Mouse (Mus musculus) left cerebral cortex, postnatal 4 days (tissue): ENCODE data around the gene Hnrnph3. TPM values are rescaled to one million over a fixed set of nuclear protein-coding genes. Genes with fewer than 3 reads are reported as not detected.

Experiments used
- DNase-seq: peaks from one replicate; pipeline ENCODE4 v3.0.0-alpha.2; 2022
- intact Hi-C: fragments of 180-260 bp; cut with DNase I; formaldehyde crosslinking; loops from one replicate; pipeline ENCODE4 v1.15.1; 2025
- total RNA-seq, 2 experiments: library from RNA; stranded (reverse); gene quantifications; 2 replicates each; pipeline ENCODE4 v1.2.3; 2021

Hnrnph3 gene
- total RNA-seq, 2 experiments from 2014 or later: 62.6 to 68.1 TPM

DNA sequence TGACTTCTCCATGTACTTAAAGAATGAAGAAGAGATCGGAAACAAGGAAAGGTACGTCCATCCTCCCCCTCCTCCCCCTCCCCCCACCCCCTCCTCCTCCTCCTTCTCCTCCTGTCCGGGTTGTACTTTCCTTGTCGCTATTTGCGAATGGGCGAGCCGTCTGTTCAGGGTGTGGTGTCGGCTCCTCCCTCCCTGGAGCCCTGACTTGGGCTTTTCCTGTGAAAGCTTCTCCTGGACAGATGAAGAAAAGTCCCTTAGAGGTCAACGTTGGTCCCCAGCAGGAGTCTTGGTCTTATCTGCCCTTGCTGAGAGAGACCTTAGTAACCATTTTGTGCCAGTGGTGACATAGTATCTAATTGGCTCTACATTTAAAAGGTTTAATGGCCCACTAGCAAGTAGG, 30.0 kb downstream of the Hnrnph3 start:
- intact Hi-C loops: no loop called here
- DNase-seq: no peak

DNA sequence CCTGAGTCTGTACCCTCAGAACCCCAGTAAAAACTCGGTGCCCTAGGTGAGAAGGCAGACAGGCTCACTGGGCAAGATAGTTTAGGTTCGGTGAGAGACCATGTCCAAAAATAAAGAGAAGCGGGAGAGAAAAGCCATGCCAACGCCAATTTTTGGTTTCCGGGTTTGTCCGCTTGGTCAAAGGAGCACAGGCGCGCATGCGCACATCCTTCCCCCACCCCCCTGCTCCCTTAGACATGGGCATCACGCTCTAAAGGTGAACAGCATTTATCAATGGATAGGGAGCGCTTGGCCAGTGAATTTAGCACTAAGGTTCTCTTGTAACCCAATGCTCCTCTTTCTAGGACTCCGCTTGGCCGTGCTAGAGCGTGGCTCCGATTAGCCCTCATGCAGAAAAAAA, 33.4 kb downstream of the Hnrnph3 start:
- no peak for DNase-seq
- intact Hi-C loops: no loop called here

GRCm38 (mm10) chr10:62987341-62987740, 36.7 kb downstream of the Hnrnph3 start:
- peak; percentile 42 for DNase-seq
- intact Hi-C loops: no loop called here

- no peak for DNase-seq
- intact Hi-C loops: no loop called here
Measured at GRCm38 (mm10) chr10:62984495-62984894, 39.5 kb downstream of the Hnrnph3 start.

- intact Hi-C loops: no loop called here
- no peak for DNase-seq
Measured at GRCm38 (mm10) chr10:62984072-62984471, 39.9 kb downstream of the Hnrnph3 start.

DNA sequence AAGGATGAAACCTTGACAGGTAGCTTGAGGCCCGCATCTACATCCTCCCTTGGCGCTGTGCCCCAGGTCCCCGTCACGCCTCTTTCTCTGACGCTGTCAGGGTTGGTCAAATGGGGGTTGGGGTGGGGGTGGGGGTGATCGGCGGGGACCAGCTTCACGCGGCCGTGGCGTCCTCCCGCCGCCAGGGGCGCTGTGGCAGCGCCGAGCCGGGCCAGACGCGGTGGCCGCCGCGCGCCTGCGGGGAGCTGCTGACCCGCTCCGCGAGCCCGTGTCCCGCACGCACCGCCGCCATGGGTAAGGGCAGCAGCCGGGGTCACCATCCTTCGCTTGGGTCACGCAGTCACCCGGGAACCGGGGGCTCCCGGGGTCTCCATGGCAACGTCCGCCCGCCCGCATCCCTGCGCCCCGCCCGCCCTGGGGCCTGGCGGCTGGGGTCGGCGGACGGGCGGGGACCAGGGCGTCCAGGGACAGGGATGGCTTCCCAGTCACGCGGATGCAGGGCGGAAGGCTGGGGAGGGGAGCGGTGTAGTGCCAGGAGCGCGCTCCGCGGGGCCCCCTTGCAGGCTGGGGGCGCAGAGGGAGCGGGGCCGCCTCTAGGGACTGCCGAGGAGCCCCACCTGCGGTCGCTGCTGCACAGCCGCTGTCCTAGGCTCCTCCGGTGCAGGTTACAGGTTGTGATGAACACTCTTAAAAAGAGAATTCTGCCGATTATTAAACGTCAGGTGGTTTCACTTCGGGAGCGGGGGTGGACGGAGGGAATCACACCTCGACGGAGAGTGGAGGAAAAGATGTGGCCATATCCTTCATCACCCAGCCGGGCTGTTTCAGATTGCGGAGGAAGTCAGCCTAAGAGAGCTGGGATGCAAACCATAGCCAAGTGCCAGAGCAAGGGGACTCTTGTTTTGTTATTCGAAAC, 43.7 kb downstream of the Hnrnph3 start, which contains the start of gene Rufy2:
Rufy2 (plus strand) TSS at position 185 of the 916 bp plus-strand sequence.
- DNase-seq: peak; percentile 95
- intact Hi-C loops: no loop called here

- intact Hi-C loops: no loop called here
- DNase-seq: no peak
Measured at GRCm38 (mm10) chr10:62979667-62980038, 44.4 kb downstream of the Hnrnph3 start.

DNA sequence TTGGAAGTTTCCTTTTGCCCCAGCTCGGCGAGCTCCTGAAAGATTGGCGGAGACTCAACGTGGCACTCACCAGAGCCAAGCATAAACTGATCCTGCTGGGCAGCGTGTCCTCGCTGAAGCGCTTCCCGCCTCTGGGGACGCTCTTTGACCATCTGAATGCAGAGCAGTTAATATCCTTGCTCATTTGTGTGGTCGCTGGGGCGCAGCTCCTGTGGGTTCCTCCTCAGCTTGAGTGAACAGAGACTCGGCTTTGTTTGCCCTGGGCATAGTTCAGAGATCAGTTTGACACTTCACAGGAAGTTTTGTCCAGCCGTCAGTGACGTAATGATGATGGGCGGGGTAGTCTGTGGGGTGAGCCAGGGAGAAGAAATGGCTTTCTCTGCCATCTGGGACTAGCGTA, 52.2 kb downstream of the Hnrnph3 start:
- intact Hi-C loops: no loop called here
- peak; percentile 49 for DNase-seq

DNA sequence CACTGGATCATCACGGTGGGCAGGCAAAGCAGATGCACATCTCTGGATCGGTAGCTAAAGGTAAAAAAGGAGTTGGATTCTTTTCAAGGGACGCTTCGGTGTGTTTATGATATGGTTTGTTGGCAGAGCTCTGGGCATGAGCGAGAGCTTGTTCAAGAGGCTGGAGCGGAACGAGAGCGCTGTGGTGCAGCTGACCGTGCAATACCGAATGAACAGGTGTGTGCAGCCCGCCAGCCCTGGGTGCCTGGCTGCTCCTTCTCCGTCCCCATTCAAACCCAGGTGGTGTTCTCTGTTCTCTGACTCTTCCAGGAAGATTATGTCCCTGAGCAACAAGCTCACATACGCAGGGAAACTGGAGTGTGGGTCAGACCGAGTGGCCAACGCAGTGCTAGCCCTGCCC, 57.7 kb downstream of the Hnrnph3 start:
- DNase-seq: no peak
- intact Hi-C loops: no loop called here

DNA sequence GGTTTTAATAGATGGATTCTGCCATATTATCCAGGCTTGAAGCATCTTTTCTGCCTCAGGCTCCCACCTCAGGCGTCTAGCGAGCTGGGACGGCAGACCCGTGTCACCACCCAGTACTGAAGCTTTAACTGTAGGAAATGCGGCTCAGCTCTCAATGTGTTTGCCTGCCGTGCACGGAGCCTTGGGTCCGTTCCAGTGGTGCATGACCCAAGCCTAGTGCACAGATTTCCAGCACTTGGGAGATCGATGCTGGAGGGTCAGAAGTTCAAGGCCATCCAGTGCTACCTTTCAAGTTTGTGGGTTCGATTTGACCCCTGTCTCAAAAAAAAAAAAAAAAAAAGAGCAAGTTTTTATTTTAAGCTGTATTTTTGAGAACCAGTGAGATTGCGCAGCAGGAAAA, 58.2 kb downstream of the Hnrnph3 start:
- intact Hi-C loops: no loop called here
- no peak for DNase-seq

Other genes starting within 250 kb of the Hnrnph3 start
- 10 to 100 TPM; 88.1 to 90.3 TPM for gene Ccar1, start 231.9 kb downstream of the Hnrnph3 start, total RNA-seq
- 10 to 100 TPM; 52.4 to 53.9 TPM for gene Tet1, start 115.2 kb downstream of the Hnrnph3 start, total RNA-seq
- gene Slc25a16, start 103.6 kb downstream of the Hnrnph3 start, total RNA-seq: 10 to 100 TPM; 22.1 to 22.6 TPM
- gene Dna2, start 77.2 kb downstream of the Hnrnph3 start, total RNA-seq: 1 to 10 TPM; 3.3 to 4.0 TPM
- gene Rufy2, start 44.0 kb downstream of the Hnrnph3 start, total RNA-seq: 10 to 100 TPM; 87.8 to 96.1 TPM
- 1 to 10 TPM; 1.8 to 3.2 TPM for gene Pbld2, start 98 bp upstream of the Hnrnph3 start, total RNA-seq
- under 1 TPM in 1 of 2 experiments, not detected in 1; 0.24 TPM for gene Pbld1, start 35.9 kb upstream of the Hnrnph3 start, total RNA-seq
- 1 to 10 TPM; 1.0 to 1.3 TPM for gene Atoh7, start 75.4 kb upstream of the Hnrnph3 start, total RNA-seq
- gene Mypn, start 179.7 kb upstream of the Hnrnph3 start, total RNA-seq: 1 to 10 TPM; 4.0 to 4.3 TPM
- 10 to 100 TPM; 47.7 to 55.8 TPM for gene Herc4, start 219.6 kb upstream of the Hnrnph3 start, total RNA-seq